Mouse (Mus musculus) embryonic fibroblast, embryonic 13.5 days (primary cell): Measurements from ENCODE around the gene Adamts5.

ENCODE experiments used
- CTCF ChIP-seq: IDR thresholded peaks from 2 replicates; pipeline ENCODE4 v1.5.1; 2011; ENCODE audit warnings: mild to moderate bottlenecking, control low read depth, low read length, moderate library complexity, borderline replicate concordance; ENCODE audit not compliant: insufficient read depth
- POLR2A ChIP-seq: IDR thresholded peaks from 2 replicates; pipeline ENCODE4 v1.6.1; 2011; ENCODE audit warnings: low read depth, mild to moderate bottlenecking, control low read depth, low read length, moderate library complexity

DNA sequence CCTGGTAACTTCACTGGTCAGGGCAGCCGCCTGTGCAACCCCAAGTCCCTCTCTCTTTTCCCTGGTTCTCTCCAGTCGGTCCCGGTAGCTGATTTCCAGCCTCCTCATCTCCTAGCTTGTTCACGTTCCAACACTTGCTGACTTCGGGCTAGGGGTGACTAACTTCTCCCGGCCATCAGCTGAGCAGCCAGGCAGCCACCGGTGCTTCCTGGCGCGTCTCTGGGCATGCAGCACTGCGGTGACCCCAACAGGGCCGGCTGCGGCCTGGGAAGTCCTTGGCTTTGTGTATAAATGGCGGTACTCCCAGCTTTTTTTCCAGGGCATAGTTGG is at the start of gene Adamts5:
- TF ChIP-seq POLR2A (no peak), CTCF (no peak)
